Mouse (Mus musculus): ENCODE measurements around the gene Cyth2. TPM values are rescaled to one million over a fixed set of nuclear protein-coding genes. Genes with fewer than 3 reads are reported as not detected.
A peak's percentile ranks its signal among the peaks of the same experiment; 100 is the strongest.

Cyth2 gene
- polyA plus RNA-seq, 1 experiment: 64.7 TPM

- Histone ChIP-seq H3K27ac (ENCODE audit: control insufficient read depth, insufficient read depth, low read depth, low read length, poor library complexity) (no peak overlapping the region), H3K4me1 (ENCODE audit: control insufficient read depth, insufficient read depth, low read length) (no peaks in the 10 kb centered on the region), H3K4me3 (replicated peaks; ENCODE audit: control insufficient read depth, low read depth, low read length) (no peak overlapping the region)
- 85% methylated on average over 11 of the region's 11 CpGs for WGBS
- TF ChIP-seq CTCF (IDR thresholded peaks at IDR 0.05; ENCODE audit: control insufficient read depth, insufficient read depth, low read length) (no peak), POLR2A (IDR thresholded peaks at IDR 0.05; ENCODE audit: borderline replicate concordance, control insufficient read depth, low read depth, low read length) (no peak)
Measured at GRCm38 (mm10) chr7:45808471-45808870, 5.9 kb downstream of the Cyth2 start.

DNA sequence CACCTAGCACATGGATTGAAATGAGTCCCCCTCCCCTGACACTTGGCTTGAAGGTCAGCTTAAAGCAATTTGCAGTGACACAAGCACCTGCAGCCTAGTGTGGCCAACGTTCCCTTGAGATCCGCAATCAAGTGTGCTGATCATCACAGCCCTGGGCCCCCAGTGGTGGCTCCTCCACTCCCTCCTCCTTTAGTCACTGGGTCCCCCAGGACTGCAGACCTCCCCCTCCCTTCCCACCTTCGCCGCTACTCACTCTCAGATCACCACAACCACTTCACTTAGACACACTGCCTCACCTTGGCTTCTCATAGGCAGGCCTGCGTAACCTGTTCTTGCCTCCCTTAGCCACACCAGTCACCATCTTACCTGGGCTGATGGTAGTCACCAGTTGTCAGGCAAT is 8.4 kb downstream of the Cyth2 start:
- 78% methylated on average over 5 of the region's 5 CpGs for WGBS
- TF ChIP-seq CTCF (IDR thresholded peaks at IDR 0.05; ENCODE audit: control insufficient read depth, insufficient read depth, low read length): no peak

DNA sequence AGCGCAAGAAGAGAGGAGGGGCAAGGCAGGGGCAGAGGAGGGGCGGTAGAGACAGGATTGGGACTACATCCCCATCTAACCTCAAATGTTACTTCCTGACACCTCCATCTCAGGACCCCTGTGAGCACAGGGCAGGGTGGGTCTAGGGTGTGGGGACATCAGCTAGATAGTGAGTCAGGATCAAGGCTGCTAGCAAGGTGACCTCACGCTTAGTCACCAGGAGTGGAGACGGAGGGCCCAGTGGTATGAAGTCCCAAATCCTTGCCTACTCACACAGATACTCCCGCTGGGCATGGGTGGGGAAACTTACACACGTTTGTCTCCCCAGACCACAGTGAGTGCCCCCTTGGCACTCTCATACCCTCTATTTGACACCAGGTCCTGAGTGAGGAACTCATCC is 11.8 kb downstream of the Cyth2 start:
- Histone ChIP-seq H3K4me1 (ENCODE audit: control insufficient read depth, insufficient read depth, low read length) (peaks cover 1% of the 10 kb centered on the region), H3K4me3 (replicated peaks; ENCODE audit: control insufficient read depth, low read depth, low read length) (no peak overlapping the region), H3K27ac (ENCODE audit: control insufficient read depth, insufficient read depth, low read depth, low read length, poor library complexity) (no peak overlapping the region)
- WGBS: 80% methylated on average over 6 of the region's 6 CpGs
- no peak for TF ChIP-seq CTCF (IDR thresholded peaks at IDR 0.05; ENCODE audit: control insufficient read depth, insufficient read depth, low read length)
- TF ChIP-seq POLR2A (IDR thresholded peaks at IDR 0.05; ENCODE audit: borderline replicate concordance, control insufficient read depth, low read depth, low read length): no peak

More for the DNA sequence above, 8.4 kb downstream of the Cyth2 start:
- Histone ChIP-seq H3K4me3 (replicated peaks; ENCODE audit: control insufficient read depth, low read depth, low read length) (no peak overlapping the region), H3K27ac (ENCODE audit: control insufficient read depth, insufficient read depth, low read depth, low read length, poor library complexity) (no peak overlapping the region), H3K4me1 (ENCODE audit: control insufficient read depth, insufficient read depth, low read length) (peaks cover 1% of the 10 kb centered on the region)

GRCm38 (mm10) chr7:45801348-45801747 is 13.0 kb downstream of the Cyth2 start:
- H3K4me1 ChIP-seq (ENCODE audit: control insufficient read depth, insufficient read depth, low read length): peaks cover 1% of the 10 kb centered on the region
- TF ChIP-seq CTCF (IDR thresholded peaks at IDR 0.05; ENCODE audit: control insufficient read depth, insufficient read depth, low read length): peak; percentile 100
- no peak for TF ChIP-seq POLR2A (IDR thresholded peaks at IDR 0.05; ENCODE audit: borderline replicate concordance, control insufficient read depth, low read depth, low read length)
- H3K27ac ChIP-seq (ENCODE audit: control insufficient read depth, insufficient read depth, low read depth, low read length, poor library complexity): no peak overlapping the region
- 2% methylated on average over 12 of the region's 12 CpGs for WGBS
- peak overlapping the region; percentile 53 for H3K4me3 ChIP-seq (replicated peaks; ENCODE audit: control insufficient read depth, low read depth, low read length)

DNA sequence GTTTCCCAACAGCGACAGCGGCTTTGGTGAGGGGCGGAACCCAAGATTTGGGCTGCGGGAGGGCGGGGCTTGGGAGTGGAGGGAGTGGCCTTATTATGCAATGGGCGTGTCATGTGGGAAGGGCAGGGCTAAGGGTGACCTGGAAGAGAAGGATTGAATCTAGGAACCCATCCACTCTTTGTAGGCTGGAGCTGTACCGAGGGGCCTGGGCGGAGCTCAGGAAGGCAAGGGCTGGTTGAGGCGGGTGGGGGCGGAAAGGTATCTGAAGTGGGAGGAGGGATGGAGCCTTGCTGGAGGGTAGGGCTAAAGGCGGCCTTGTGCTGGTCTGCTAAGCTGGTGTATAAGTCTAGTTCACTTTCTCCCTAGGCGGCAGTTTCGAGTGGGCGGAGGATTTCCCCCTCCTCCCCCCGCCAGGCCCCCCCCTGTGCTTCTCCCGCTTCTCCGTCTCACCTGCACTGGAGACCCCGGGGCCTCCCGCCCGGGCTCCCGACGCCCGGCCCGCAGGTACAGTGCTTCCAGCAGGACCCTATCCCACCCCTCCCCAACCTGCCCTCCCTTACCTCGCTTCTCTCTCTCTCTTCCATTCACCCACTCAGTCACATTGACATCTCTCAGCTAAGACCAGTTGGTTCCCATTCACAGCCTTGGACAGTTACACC is 13.7 kb downstream of the Cyth2 start:
- Histone ChIP-seq H3K27ac (ENCODE audit: control insufficient read depth, insufficient read depth, low read depth, low read length, poor library complexity) (no peak overlapping the region), H3K4me1 (ENCODE audit: control insufficient read depth, insufficient read depth, low read length) (peaks cover 3% of the 10 kb centered on the region), H3K4me3 (replicated peaks; ENCODE audit: control insufficient read depth, low read depth, low read length) (peak overlapping the region; percentile 53)
- TF ChIP-seq CTCF (IDR thresholded peaks at IDR 0.05; ENCODE audit: control insufficient read depth, insufficient read depth, low read length) (no peak), POLR2A (IDR thresholded peaks at IDR 0.05; ENCODE audit: borderline replicate concordance, control insufficient read depth, low read depth, low read length) (0 out of 2 replicates have a peak, but pooled peaks have one; percentile 10)
- WGBS: 2% methylated on average over 25 of the region's 25 CpGs

- no peak overlapping the region for H3K4me3 ChIP-seq (replicated peaks; ENCODE audit: control insufficient read depth, low read depth, low read length)
- H3K27ac ChIP-seq (ENCODE audit: control insufficient read depth, insufficient read depth, low read depth, low read length, poor library complexity): no peak overlapping the region
- H3K4me1 ChIP-seq (ENCODE audit: control insufficient read depth, insufficient read depth, low read length): peaks cover 3% of the 10 kb centered on the region
Measured at GRCm38 (mm10) chr7:45800001-45800400, 14.4 kb downstream of the Cyth2 start.

DNA sequence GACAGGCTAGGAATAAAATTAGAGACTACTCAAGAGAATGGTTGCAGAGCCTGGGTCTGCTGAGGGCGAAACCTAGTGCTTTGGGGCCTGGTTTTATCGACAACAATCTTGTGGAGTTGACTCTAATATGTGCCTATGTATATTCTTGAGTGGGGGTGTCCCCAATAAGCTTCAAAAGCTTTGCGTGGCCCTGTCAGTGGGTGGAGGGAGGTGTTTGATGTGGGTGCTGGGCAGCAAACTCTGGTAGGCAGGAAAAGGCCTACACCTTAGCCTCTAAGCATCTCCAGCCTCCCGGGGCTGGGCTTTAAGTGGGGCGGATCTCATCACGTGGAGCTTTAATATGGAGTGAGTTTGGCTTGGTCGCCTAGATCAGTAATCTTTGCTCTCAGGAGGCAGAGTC is 15.4 kb downstream of the Cyth2 start:
- peaks cover 3% of the 10 kb centered on the region for H3K4me1 ChIP-seq (ENCODE audit: control insufficient read depth, insufficient read depth, low read length)
- no peak overlapping the region for H3K4me3 ChIP-seq (replicated peaks; ENCODE audit: control insufficient read depth, low read depth, low read length)
- WGBS: 52% methylated on average over 7 of the region's 7 CpGs
- no peak for TF ChIP-seq POLR2A (IDR thresholded peaks at IDR 0.05; ENCODE audit: borderline replicate concordance, control insufficient read depth, low read depth, low read length)
- no peak for TF ChIP-seq CTCF (IDR thresholded peaks at IDR 0.05; ENCODE audit: control insufficient read depth, insufficient read depth, low read length)
- H3K27ac ChIP-seq (ENCODE audit: control insufficient read depth, insufficient read depth, low read depth, low read length, poor library complexity): no peak overlapping the region

More at GRCm38 (mm10) chr7:45800001-45800400, 14.4 kb downstream of the Cyth2 start:
- WGBS: 38% methylated on average over 7 of the region's 7 CpGs
- TF ChIP-seq CTCF (IDR thresholded peaks at IDR 0.05; ENCODE audit: control insufficient read depth, insufficient read depth, low read length): no peak
- no peak for TF ChIP-seq POLR2A (IDR thresholded peaks at IDR 0.05; ENCODE audit: borderline replicate concordance, control insufficient read depth, low read depth, low read length)

DNA sequence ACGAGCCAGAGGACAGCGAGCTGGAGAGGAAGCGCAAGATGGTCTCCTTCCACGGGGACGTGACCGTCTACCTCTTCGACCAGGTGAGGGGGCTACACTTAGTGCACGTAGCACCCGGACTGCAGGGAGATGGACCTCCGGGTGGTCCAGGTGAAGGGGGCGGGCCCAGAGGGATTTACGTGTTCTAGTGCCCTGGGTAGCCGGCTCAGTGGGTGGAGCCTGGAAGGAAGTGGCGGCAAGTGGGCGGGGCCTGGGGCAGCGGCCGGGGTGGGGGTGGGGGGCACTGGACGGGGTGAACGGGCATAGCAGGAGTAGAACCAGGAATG is 15.9 kb downstream of the Cyth2 start:
- Histone ChIP-seq H3K27ac (ENCODE audit: control insufficient read depth, insufficient read depth, low read depth, low read length, poor library complexity) (no peak overlapping the region), H3K4me3 (replicated peaks; ENCODE audit: control insufficient read depth, low read depth, low read length) (peak overlapping the region; percentile 69), H3K4me1 (ENCODE audit: control insufficient read depth, insufficient read depth, low read length) (peaks cover 3% of the 10 kb centered on the region)
- no peak for TF ChIP-seq POLR2A (IDR thresholded peaks at IDR 0.05; ENCODE audit: borderline replicate concordance, control insufficient read depth, low read depth, low read length)
- TF ChIP-seq CTCF (IDR thresholded peaks at IDR 0.05; ENCODE audit: control insufficient read depth, insufficient read depth, low read length): no peak
- 2% methylated on average over 19 of the region's 19 CpGs for WGBS
